Mouse (Mus musculus): ENCODE measurements around the gene Zfp664. TPM values are rescaled to one million over a fixed set of nuclear protein-coding genes. Genes with fewer than 3 reads are reported as not detected.

Zfp664 gene
- polyA plus RNA-seq, 1 experiment from 2014 or later: 118 TPM

DNA sequence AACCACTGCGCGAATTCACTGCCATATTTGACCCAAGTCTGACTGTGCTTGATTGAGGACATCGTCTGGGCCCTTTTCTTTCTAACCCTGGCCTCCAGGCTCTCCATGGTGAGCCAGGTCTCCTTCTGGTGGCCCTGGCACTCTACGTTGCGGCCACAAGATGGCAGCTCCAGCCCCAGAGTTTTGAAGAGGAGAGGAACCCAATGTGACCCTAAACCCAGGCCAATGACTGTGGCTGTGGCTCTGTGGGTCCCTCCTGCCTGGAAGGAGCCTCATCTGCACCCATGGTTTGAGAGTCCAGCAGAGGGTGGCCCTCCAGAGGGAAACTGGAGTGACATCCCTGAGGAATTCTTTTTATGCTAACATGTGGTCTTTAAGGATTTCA is 67.6 kb downstream of the Zfp664 start:
- H3K4me3 ChIP-seq (replicated peaks): no peak overlapping the region
- H3K9ac ChIP-seq (replicated peaks): no peak overlapping the region; the same call in 1 of the 2 replicates
- no peaks in the 10 kb centered on the region for H3K36me3 ChIP-seq
- ATAC-seq (ENCODE audit: insufficient number of reproducible peaks, insufficient read depth, low FRiP score, low TSS enrichment, low read depth): 0 out of 2 replicates have a peak, but pooled peaks have one; percentile 13
- no peak overlapping the region for H3K4me2 ChIP-seq
- H3K9me3 ChIP-seq: peaks cover 7% of the 10 kb centered on the region; the same call in 1 of the 2 replicates
- peaks cover 29% of the 10 kb centered on the region for H3K4me1 ChIP-seq (replicated peaks)
- H3K27ac ChIP-seq: peak overlapping the region; percentile 90
- H3K27me3 ChIP-seq: no peaks in the 10 kb centered on the region
- WGBS: 46% methylated on average over 5 of the region's 5 CpGs

DNA sequence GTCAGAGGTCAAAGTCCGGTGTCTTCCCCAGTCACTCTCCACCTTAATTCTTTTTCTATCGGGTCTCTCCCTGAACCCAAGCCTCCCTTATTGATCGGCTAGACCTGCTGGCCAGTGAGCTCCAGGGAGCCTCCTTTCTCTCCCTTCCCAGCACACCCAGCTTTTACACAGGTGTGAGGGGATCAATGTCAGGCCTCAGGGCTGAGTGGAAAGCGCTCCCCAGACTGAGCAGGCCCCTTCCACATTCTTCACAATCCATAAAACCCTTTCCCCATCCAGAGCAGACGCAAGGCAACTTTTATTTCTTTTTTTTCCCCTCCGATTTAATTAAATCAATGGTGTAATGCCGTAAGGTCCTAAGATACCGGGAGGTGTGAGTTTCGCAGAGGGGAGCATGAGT is 68.1 kb downstream of the Zfp664 start:
- Histone ChIP-seq H3K4me2 (0 out of 2 replicates have a peak overlapping the region, but pooled peaks have one; percentile 1), H3K4me3 (replicated peaks) (no peak overlapping the region), H3K9me3 (peaks cover 7% of the 10 kb centered on the region; the same call in 1 of the 2 replicates), H3K27ac (peak overlapping the region; percentile 90), H3K36me3 (no peaks in the 10 kb centered on the region), H3K27me3 (no peaks in the 10 kb centered on the region), H3K4me1 (replicated peaks) (peaks cover 29% of the 10 kb centered on the region), H3K9ac (replicated peaks) (peak overlapping the region; percentile 24; the same call in 1 of the 2 replicates)
- WGBS: 35% methylated on average over 9 of the region's 9 CpGs
- ATAC-seq (ENCODE audit: insufficient number of reproducible peaks, insufficient read depth, low FRiP score, low TSS enrichment, low read depth): peak; percentile 63

DNA sequence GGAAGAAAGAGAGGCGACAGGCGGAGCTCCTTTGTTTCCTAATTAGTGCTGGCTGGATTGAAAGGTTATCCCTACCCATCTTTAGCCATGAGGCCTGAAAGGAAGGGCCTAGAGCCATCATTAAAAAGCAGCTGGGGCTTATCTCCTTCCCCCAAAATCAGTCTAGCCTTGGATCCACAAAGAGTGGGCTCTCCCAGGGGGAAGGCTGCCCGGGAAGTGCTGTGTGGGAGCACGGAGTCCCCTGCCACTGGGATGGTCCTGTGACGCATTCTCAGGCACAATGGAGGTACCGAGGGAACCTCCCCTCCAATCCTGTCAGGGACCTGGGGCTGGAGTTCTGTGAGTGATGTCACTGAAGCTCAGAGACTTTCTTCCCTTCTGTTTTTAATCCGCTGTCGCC is 68.6 kb downstream of the Zfp664 start:
- no peak; the same call in 1 of the 2 replicates for ATAC-seq (ENCODE audit: insufficient number of reproducible peaks, insufficient read depth, low FRiP score, low TSS enrichment, low read depth)
- H3K27ac ChIP-seq: peak overlapping the region; percentile 90
- H3K4me2 ChIP-seq: no peak overlapping the region
- WGBS: 31% methylated on average over 8 of the region's 8 CpGs
- H3K9me3 ChIP-seq: peaks cover 7% of the 10 kb centered on the region; the same call in 1 of the 2 replicates
- H3K4me3 ChIP-seq (replicated peaks): no peak overlapping the region
- peaks cover 24% of the 10 kb centered on the region for H3K4me1 ChIP-seq (replicated peaks)
- no peaks in the 10 kb centered on the region for H3K27me3 ChIP-seq
- no peaks in the 10 kb centered on the region for H3K36me3 ChIP-seq
- peak overlapping the region; percentile 24; the same call in 1 of the 2 replicates for H3K9ac ChIP-seq (replicated peaks)

DNA sequence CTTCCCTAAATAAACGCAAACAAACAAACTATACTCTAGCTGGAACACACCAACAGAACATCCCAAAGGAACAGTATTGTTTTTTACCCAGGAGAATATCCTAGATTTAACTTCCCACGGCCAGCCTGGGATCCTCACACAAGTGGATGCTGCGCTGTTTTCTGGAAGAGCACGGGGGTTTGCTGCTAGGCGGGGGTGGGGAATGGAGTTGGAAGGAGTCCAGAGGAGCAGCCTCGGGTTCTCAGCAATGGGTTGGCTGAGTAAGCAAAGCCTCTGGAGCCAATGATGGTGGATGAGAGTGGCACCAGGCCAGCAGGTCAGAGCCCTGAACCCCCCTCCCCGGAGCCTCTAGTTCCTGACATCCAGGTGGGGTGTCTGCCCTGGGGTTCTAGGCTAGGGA is 72.1 kb downstream of the Zfp664 start:
- H3K27ac ChIP-seq: no peak overlapping the region
- no peak overlapping the region for H3K4me3 ChIP-seq (replicated peaks)
- H3K9ac ChIP-seq (replicated peaks): no peak overlapping the region
- no peaks in the 10 kb centered on the region for H3K36me3 ChIP-seq
- peaks cover 20% of the 10 kb centered on the region for H3K4me1 ChIP-seq (replicated peaks)
- WGBS: 76% methylated on average over 7 of the region's 7 CpGs
- no peak for ATAC-seq (ENCODE audit: insufficient number of reproducible peaks, insufficient read depth, low FRiP score, low TSS enrichment, low read depth)
- no peaks in the 10 kb centered on the region for H3K27me3 ChIP-seq
- H3K4me2 ChIP-seq: no peak overlapping the region
- H3K9me3 ChIP-seq: 0 out of 2 replicates have a peak, but pooled peaks cover 7% of the 10 kb centered on the region

DNA sequence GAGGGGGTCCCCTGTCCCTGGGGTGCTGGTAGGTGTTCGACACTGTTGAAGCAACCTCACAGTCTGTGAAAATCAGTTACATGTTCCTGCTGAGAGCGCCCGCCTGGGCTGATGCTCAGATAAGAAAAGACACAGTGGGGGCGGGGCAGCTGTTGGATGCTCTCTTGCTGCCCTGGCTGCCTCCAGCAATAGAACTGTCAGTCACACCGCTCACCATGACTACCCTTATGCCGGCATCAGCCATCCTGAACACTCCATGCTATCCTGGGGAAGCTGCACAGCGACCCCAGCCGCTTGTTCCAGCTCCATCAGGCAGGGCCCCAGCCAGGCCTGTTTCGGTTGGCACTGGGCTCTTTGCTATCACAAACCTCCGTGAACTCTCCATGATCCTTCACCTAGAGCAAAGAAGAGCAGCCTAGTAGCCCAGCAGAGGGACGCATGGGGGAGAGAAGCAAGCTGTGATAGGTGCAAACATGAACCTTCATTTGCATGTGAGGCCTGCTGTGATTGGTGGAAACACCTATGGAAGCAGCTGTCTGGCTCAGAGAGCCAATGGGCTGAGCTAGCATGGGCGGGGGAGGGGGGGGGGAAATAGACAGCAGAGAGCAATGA is 80.8 kb downstream of the Zfp664 start:
- 89% methylated on average over 12 of the region's 12 CpGs for WGBS
- Histone ChIP-seq H3K9ac (replicated peaks) (no peak overlapping the region), H3K27me3 (no peaks in the 10 kb centered on the region), H3K4me2 (no peak overlapping the region), H3K4me1 (replicated peaks) (no peaks in the 10 kb centered on the region), H3K9me3 (peaks cover 8% of the 10 kb centered on the region), H3K4me3 (replicated peaks) (no peak overlapping the region), H3K36me3 (no peaks in the 10 kb centered on the region), H3K27ac (no peak overlapping the region)
- ATAC-seq (ENCODE audit: insufficient number of reproducible peaks, insufficient read depth, low FRiP score, low TSS enrichment, low read depth): no peak; the same call in 1 of the 2 replicates

DNA sequence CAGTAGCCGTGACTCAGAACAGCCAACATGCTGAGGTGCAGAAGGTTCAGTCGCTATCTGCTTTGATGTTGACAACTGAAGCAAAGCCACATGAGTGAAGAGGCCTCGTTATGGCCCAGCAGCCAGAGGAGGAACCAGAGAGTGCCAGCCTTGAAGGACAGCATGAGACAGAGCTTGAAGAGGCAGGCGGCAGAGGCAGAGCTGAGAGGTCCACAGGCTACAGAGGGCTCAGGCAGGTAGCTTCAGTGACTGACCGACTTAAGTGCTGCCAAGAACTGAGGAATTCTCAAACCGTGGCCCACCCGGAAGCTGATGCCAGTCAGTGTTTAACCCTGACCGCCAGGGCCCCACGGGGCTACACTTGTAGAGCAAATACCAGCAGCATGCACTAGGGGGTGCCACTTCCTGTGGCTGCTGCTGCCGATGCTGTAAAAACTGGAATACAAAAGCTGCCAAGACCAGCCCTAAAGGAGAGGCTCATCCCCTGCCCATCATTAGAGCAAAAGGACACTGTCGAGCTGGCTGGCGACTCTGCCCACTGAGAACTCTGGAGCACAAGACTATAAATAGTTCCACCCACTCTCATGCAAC is 81.4 kb downstream of the Zfp664 start:
- no peaks in the 10 kb centered on the region for H3K4me1 ChIP-seq (replicated peaks)
- H3K27ac ChIP-seq: no peak overlapping the region
- H3K4me2 ChIP-seq: no peak overlapping the region
- peaks cover 8% of the 10 kb centered on the region for H3K9me3 ChIP-seq
- WGBS: 67% methylated on average over 12 of the region's 12 CpGs
- no peak overlapping the region for H3K4me3 ChIP-seq (replicated peaks)
- no peak for ATAC-seq (ENCODE audit: insufficient number of reproducible peaks, insufficient read depth, low FRiP score, low TSS enrichment, low read depth)
- no peaks in the 10 kb centered on the region for H3K36me3 ChIP-seq
- H3K9ac ChIP-seq (replicated peaks): no peak overlapping the region
- no peaks in the 10 kb centered on the region for H3K27me3 ChIP-seq

DNA sequence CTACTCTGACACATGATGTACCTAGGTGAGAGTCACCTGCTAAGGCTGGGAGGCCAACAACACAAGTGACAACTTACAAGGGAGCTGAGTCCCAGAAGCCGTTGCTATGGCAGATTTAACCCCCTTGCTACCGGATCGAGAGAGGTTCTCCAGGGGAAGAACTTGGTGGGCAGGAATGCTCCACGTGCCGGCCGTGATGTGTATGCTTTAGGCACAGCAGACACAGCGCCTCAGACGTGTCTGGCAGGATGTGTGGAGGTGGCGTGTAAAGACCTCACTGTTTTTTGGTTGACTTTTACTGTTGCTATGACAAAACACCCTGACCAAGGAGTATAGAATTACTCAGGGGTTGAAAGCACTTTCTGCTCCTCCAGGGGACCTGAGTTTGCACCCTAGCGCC is 81.9 kb downstream of the Zfp664 start:
- Histone ChIP-seq H3K27ac (no peak overlapping the region), H3K36me3 (no peaks in the 10 kb centered on the region), H3K4me3 (replicated peaks) (no peak overlapping the region), H3K9me3 (peaks cover 8% of the 10 kb centered on the region), H3K4me1 (replicated peaks) (no peaks in the 10 kb centered on the region), H3K27me3 (no peaks in the 10 kb centered on the region), H3K4me2 (no peak overlapping the region), H3K9ac (replicated peaks) (no peak overlapping the region)
- 76% methylated on average over 10 of the region's 10 CpGs for WGBS
- ATAC-seq (ENCODE audit: insufficient number of reproducible peaks, insufficient read depth, low FRiP score, low TSS enrichment, low read depth): no peak

DNA sequence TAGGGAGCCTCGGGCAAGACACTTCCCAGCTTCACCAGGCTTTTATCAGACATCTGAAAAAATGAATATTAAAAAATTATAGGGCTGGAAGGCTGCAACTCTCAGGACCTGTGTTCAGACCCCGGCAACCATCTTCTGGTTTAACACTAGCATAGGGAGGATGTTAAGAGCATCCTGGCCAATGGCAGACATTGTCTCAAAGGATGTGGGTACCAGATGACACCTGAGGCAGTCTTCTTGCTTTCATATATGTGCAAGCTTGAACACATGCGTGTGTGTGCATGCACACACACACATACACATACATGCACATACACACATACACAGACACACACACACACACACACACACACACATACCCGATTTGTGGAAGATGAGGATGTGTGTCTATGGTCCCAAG is 82.6 kb downstream of the Zfp664 start:
- ATAC-seq (ENCODE audit: insufficient number of reproducible peaks, insufficient read depth, low FRiP score, low TSS enrichment, low read depth): no peak
- Histone ChIP-seq H3K27me3 (no peaks in the 10 kb centered on the region), H3K9ac (replicated peaks) (no peak overlapping the region), H3K9me3 (peaks cover 8% of the 10 kb centered on the region), H3K4me3 (replicated peaks) (no peak overlapping the region), H3K4me1 (replicated peaks) (no peaks in the 10 kb centered on the region), H3K36me3 (no peaks in the 10 kb centered on the region), H3K4me2 (no peak overlapping the region), H3K27ac (no peak overlapping the region)
- WGBS: 85% methylated on average over 4 of the region's 4 CpGs

DNA sequence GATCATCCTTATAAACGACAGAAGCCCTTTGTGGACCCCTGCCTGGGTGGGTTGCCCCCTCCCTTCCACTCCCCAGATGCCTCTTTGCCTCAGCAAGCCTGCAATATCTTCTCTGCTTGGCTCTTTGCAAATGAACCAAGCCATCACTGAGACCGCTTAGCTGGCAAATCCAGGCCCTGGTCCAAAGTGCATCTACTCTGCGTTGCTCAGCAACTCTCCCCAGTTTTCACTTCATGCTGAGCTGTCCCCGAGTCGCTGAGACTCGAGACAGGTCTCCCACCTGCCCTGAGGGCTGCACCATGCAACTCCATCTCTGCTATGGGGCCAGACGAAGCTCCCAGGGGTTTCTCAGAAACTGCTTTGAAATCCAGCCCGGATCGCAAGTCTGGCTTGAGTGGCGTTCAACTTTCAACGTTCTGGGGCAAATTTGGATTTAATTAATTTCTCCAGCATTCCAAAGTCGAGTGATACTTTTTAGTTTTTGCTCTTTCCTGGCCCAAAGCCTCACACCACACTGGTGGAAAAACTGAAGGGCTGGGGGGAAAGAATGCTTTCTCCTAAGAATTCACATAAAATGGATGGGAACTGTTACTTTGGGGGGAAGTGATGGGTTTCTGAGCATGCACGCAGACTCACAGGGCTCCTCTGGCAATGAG is 88.3 kb downstream of the Zfp664 start:
- no peaks in the 10 kb centered on the region for H3K36me3 ChIP-seq
- ATAC-seq (ENCODE audit: insufficient number of reproducible peaks, insufficient read depth, low FRiP score, low TSS enrichment, low read depth): no peak
- peaks cover 15% of the 10 kb centered on the region for H3K4me1 ChIP-seq (replicated peaks)
- H3K4me2 ChIP-seq: no peak overlapping the region
- H3K9ac ChIP-seq (replicated peaks): no peak overlapping the region
- H3K27ac ChIP-seq: peak overlapping the region; percentile 88
- H3K4me3 ChIP-seq (replicated peaks): no peak overlapping the region
- 36% methylated on average over 13 of the region's 13 CpGs for WGBS
- H3K27me3 ChIP-seq: no peaks in the 10 kb centered on the region
- H3K9me3 ChIP-seq: peaks cover 8% of the 10 kb centered on the region

DNA sequence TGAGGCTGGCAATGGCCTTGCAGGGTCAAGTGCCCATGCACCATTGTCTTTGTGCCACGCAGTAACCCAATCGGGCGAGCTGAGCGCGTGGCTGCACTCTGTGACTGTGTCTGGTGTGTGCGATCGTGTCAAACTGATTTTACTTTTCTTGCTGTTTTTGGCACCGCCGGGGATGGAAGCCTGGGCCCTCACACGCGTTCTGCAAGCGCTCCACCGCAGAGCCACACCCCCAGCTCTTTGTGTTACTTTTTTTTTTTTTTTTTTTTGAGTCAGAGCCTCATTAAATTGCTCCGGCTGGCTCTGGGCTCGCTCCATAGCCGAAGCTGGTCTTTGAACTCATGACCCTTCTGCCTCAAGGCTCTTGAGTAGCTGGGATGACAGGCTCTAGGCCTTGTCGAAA is 88.8 kb downstream of the Zfp664 start:
- no peaks in the 10 kb centered on the region for H3K36me3 ChIP-seq
- H3K27me3 ChIP-seq: no peaks in the 10 kb centered on the region
- no peak overlapping the region for H3K9ac ChIP-seq (replicated peaks)
- peak overlapping the region; percentile 88 for H3K27ac ChIP-seq
- ATAC-seq (ENCODE audit: insufficient number of reproducible peaks, insufficient read depth, low FRiP score, low TSS enrichment, low read depth): no peak
- no peak overlapping the region for H3K4me3 ChIP-seq (replicated peaks)
- no peak overlapping the region for H3K4me2 ChIP-seq
- WGBS: 79% methylated on average over 17 of the region's 17 CpGs
- peaks cover 15% of the 10 kb centered on the region for H3K4me1 ChIP-seq (replicated peaks)
- H3K9me3 ChIP-seq: peaks cover 8% of the 10 kb centered on the region
